Mouse (Mus musculus) bone marrow, adult 2 months (tissue): Measurements from ENCODE around the gene Tmem110.

Experiments used
- CTCF ChIP-seq: fragments of 200-500 bp; IDR thresholded peaks from 2 replicates; pipeline ENCODE4 v1.5.1; 2011; ENCODE audit warnings: low read length, control low read depth; ENCODE audit not compliant: control insufficient read depth, insufficient read depth
- POLR2A ChIP-seq: fragments of 200-500 bp; IDR thresholded peaks from 2 replicates; pipeline ENCODE4 v1.6.1; 2011; ENCODE audit warnings: low read depth, mild to moderate bottlenecking, control low read depth, low read length, borderline replicate concordance; ENCODE audit not compliant: control insufficient read depth

GRCm38 (mm10) chr14:30828635-30829460 is 3.5 kb downstream of the Tmem110 start:
- TF ChIP-seq CTCF (no peak), POLR2A (no peak)
